Mouse (Mus musculus): ENCODE results near the gene Car14.
A peak's percentile ranks its signal among the peaks of the same experiment; 100 is the strongest.
"Not testable (repeated sequence)": the region's sequence is repeated elsewhere in the genome, so short reads cannot be mapped to it uniquely, and the experiment has no call there.

Car14 gene

GRCm38 (mm10) chr3:95923429-95923828, 18.9 kb upstream of the Car14 start:
- not testable (repeated sequence) for DNase-seq

GRCm38 (mm10) chr3:95920532-95920931, 16.0 kb upstream of the Car14 start:
- DNase-seq, result not testable (repeated sequence)

- DNase-seq, result no peak
Observed at GRCm38 (mm10) chr3:95916760-95917159, 12.3 kb upstream of the Car14 start.

DNA sequence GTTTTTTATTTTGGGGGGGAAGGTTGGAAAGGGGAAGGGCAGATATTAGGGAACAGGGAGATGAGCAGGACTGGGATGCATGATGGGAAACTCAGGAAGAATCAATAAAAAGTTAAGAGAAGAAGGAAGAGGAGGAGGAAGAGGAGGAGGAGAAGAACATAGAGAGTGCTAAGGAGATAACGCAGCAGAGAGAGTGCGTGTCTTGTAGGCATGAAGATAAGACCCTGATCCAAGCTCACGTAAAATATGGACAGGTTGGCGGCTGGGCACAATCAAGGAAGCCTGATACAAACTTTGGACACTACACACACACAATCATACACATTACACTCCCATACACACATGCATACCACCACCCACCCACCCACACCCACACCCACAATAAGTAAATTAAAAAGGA, 10.2 kb upstream of the Car14 start:
- no peak for DNase-seq

GRCm38 (mm10) chr3:95907613-95908012, 3.1 kb upstream of the Car14 start:
- no peak for DNase-seq

- peak; percentile 53 to 65 for DNase-seq
Observed at GRCm38 (mm10) chr3:95906860-95907259, 2.4 kb upstream of the Car14 start.

- DNase-seq, result no peak
Observed at GRCm38 (mm10) chr3:95905940-95906492, 1.5 kb upstream of the Car14 start.

DNA sequence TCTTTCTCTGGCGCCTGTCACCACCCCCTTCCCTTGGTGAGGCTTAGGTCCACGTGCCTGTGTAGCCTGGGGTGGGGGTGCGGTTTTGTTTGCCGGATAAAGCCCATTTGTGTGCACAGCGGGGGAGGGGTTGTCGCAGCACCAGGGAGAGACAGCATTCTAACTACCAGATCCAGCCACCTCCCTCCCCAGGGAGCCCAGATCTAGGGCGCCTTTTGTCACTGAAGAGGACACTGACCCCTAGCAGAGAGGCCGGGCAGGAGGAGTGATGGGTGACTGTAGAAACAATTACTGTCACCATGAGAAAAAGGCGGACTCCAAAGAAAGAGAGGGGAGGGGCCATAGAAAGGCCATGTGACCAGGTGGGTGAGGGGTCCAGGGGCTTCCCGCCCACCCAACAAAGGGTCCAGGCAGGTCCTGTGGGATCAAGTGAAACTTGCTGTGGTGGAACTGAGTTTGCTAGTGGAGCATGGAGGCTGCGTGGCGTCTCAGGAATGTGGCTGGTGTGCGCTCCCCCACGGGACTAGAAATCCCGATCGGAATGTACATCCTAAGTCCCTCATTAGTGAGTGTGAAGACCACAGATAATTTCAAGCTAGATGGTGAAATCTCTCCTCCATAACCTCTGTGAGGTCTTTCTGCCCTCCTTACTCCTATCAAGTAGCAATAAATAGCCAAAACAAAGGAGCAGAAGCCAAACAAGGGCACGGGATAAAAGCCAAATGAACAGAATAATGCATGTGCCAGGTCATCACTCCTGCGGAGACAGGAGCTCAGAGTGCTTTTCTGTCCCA, 852 bp upstream of the Car14 start:
- no peak for DNase-seq

- no peak for DNase-seq
Observed at GRCm38 (mm10) chr3:95903753-95904502, 563 bp downstream of the Car14 start.

DNA sequence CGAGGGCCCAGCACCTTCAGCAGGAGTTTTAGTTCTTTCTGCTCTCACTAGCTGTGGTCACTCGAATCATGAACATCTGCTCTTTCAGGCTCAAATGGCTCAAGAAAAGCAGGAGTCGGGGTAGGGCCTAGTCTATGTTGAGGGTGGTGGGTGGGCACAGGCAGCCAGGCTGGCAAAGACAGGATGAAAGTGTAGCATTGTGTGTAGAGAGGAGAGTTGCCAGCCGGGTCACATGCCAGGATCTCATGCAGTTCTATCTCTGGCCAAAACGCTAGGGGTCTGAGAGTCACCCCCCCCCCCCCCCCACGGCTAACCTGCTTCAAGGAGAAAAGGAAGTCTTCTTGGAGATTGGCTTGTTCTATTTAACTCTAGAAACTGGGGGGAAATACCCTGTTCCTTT, 1.8 kb downstream of the Car14 start:
- DNase-seq, result no peak

DNA sequence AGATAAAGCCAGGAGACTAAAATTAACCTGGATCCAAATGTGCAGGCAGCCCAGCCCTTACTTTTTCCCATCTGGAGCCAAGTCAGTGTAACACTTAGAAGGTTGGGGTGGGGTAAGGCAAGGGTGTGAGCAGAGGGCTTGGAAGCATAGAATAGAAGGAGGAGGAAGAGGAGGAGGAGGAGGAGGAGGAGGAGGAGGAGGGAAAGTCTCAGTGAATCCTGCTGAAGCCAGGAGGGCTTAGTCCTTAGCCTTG, 2.2 kb downstream of the Car14 start:
- no peak for DNase-seq

DNA sequence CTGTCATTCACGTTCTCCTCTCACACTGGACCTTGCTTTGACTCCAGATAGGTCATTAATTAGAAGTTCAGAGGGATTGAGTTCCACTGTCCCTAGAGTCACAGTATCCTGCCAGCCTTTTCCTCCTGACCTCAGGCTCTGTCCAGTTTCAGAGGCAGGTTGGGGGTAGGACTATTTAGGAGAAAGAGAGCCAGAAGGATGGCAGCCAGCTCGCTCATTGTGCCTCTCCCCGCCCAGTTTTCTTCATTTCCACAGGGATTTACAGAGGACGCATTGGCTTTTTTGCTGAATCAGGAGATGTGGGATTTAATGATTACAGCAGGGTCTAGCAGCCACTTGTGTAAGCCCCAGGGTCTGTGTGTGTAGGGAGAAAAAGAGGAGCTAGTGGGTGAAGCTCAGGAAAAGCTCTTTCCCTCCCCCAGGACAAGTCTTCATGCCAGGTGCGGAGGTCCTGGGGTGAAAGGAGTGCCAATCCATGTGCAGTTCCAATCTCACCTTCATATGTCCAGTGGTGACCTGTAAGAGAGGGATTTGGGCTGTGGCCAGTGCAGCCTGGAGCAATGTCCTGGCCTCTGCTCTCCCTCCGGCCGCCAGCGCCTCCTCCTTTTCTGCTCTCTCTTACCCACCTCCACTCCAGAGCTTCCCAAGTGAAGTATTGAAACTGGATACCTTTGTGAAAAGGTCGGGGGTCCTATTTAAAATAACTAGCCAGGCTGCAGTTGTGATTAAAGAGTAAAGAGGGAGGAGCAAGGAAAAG, 2.7 kb downstream of the Car14 start:
- DNase-seq, result no peak

DNA sequence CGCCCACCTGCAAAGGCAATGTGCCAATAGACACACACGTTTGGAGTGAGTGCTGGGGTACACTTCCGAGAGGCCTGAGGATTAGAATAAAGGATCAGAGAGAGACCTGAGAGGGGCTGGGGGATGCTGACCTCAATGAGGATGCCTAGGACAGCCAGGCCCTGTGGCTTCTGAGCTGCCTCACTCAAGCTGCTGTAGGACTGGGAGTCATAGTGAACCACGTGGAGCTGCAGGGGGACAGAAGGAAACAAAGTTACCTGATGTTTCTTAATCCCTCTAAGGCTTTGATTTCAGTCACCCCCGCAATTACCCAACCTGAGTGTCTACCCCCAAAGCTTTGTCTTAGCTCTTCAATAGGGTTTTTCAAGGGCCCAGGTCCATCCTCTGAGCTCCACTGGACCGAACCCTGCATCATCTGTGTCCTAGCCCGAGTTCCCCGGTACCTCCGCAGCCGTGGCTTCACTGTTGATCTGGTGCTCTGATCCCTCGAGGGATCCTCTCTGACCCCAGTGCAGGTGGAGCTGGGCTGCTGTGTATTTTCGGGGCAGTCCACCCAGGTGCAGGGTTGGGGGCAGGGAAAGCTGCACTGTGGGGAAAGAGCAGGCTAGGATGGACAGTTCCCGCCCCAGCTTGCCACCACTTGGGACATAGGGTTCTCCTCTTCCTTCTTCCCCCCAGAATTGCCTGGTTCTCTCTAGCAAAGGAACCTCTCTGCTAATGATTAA, 4.5 kb downstream of the Car14 start:
- no peak for DNase-seq

- DNase-seq, result not testable (repeated sequence)
Observed at GRCm38 (mm10) chr3:95895501-95895900, 9.0 kb downstream of the Car14 start.

DNA sequence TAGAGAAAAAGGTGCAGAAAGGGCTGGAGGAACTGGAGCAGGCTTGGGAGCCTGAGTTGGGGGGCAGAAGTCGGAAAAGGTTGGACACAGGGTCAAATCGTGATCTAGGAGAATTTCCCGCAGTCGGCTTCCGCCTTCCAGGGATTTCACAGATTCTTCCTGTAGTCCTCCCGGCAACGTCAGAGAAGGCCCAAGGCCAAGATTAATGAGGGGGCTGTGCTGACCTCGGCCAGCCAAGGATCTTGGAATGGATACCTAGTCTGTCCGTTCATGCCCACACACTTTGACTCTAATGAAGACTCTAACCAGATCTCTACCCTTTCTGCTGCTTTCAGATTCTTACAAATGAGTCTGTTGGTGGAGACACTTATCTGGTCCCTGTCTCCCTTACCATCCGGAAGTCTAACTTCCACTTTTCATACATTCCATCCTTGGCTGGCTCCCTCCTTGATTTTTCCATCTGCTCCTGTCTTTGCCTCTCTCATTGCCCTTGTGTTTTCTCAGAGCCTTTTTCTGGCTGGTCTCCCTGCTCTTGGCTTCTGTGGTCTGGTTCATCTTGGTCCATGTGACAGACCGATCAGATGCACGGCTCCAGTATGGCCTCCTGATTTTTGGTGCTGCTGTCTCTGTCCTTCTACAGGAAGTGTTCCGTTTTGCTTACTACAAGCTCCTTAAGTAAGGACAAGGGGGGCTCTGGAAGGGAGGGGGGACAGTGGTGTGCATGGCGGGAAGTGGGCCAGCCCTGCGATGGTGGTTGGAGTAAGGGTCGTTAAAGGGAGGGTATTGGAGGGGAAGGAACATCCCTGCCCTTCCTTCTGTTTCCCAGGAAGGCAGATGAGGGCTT, 10.0 kb downstream of the Car14 start:
- peak in 1 of 2 experiments; percentile 48 for DNase-seq

- DNase-seq, result peak; percentile 94 to 97
Observed at GRCm38 (mm10) chr3:95893606-95894316, 10.7 kb downstream of the Car14 start, which contains the start of gene Aph1a. TSS of gene Aph1a (plus strand) at chr3:95893969.

DNA sequence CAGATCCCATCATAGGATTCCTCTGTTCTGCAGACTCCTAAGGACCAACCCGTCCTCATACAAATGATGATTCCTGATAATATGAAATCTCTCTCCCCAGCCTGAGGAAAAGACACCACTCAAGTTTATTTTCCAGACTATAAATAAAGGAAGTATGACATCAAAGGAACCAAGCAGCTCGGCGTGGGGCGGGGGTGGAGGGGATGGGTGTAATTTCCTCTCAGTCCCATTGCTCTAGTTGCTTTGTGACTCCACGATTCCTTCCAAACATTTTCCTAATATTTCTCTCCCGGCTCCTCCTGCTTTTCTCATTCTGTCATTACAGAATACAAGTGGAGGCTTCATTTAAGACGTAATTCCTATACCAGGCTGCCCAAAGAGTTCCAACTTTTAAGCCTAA, 11.4 kb downstream of the Car14 start:
- DNase-seq, result no peak

DNA sequence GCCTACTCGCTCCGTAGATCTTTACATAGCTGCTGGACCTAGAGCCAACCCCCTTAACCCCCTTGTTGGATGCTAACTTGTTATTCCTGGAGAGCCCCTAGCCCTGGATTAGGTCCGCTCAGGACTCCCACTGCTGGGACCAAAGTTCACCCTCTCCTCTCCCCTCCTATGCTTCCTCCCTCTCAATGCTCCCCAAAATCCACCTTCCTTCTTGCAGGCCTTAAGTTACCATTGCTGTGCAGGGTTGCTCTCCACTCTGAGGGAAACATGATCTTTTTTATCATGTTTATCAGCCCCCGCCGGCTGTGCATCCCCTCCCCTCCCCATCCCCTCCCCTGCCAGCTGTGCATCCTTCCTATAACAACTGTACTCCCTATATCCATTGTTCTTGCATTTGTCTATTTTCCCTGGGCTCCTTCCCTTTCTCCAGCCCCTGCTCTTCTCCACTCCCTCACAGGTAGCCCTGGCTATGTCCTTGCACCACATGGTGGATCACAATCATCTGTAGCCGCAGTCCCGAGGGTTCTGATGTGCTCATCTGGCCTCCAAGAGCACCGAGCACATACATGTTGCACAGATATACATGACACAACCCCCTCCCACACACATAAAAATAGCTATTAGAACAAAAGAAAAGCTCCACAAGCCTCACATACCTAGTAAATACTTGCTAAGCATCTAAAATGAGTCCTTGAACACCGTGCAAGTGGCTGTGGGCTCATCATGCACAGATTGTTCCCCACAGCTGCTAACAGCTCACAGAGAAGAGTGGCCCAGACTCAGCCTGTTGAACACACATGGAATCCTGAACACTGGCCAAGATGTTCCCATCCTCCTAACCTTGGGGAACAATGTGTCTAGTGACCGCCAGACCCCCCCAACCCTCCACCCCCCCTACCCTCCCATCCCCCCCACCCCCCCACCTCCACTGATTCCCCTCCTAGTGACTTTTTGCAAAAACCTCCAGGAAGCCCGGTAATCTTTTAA, 12.1 kb downstream of the Car14 start:
- DNase-seq, result no peak

GRCm38 (mm10) chr3:95891211-95892065, 13.1 kb downstream of the Car14 start, which contains the start of gene BC028528:
TSS of gene BC028528 (minus strand) at chr3:95892005.
- no peak for DNase-seq
